Mouse (Mus musculus) right cerebral cortex, adult 18-20 months (tissue): Measurements from ENCODE around the gene Ptpn14.

ENCODE experiments used
- DNase-seq: peaks from one replicate; pipeline ENCODE4 v3.0.0; 2022; ENCODE audit warnings: mixed read lengths

Gene Ptpn14

DNA sequence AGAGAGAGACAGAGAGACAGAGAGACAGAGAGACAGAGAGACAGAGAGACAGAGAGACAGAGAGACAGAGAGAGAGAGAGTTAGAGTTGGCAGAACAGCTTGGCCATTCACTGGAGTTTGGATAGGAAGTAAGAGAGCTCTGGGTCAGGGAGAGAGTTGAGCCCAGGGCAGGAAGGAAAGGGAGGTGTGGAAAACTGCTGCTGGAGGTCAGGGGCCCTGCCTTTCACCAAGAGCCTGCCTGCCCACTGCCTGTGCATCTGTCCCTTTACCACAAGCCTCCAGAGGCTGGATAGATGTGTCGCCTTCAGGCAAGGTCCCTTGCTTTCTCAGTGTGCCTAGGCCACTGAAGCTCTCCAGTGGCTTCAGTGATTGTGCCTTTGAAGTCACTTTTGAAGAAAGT lies 46.7 kb downstream of the Ptpn14 start:
- DNase-seq = no peak

DNA sequence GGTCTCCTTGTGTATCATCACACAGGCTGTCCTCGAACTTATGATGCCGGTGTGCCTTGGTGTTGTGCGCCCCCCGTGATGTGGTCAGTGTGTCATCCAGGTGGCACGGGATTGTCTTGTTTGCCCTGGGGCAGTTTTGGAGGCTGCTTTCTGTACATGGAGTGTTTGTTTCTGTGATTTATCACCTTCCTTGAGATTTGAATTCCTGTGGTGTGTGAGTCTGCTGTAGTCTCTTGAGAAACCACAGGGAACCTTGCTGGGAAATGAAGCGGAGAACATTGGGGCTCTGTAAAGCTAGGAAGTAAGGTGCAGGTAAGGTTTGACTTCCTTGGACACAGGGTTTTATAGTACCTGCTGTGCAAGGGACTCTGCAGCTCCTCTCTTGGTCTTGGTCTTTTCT lies 49.1 kb downstream of the Ptpn14 start:
- DNase-seq = no peak

DNA sequence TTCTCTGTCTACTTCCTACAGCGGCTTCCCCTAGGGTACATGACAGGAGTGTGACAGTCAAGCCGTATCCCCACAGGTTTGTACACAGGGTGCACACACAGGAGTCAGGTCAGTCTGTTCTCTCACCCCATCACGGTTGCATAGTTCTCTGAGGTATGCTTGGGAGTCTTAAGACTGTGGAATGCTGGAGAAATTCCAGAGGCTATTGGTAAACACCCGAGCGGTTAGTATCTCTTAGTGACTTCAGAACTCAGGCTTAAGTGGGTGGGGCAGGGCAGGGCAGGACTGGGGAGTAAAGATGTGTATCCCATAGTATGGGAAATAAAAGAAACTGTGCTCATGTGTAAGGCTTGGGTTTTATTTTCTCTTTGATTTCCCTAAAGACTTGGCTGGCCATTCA lies 50.3 kb downstream of the Ptpn14 start:
- no peak for DNase-seq

- no peak for DNase-seq
Measured at GRCm38 (mm10) chr1:189779226-189779625, 51.2 kb downstream of the Ptpn14 start.

DNA sequence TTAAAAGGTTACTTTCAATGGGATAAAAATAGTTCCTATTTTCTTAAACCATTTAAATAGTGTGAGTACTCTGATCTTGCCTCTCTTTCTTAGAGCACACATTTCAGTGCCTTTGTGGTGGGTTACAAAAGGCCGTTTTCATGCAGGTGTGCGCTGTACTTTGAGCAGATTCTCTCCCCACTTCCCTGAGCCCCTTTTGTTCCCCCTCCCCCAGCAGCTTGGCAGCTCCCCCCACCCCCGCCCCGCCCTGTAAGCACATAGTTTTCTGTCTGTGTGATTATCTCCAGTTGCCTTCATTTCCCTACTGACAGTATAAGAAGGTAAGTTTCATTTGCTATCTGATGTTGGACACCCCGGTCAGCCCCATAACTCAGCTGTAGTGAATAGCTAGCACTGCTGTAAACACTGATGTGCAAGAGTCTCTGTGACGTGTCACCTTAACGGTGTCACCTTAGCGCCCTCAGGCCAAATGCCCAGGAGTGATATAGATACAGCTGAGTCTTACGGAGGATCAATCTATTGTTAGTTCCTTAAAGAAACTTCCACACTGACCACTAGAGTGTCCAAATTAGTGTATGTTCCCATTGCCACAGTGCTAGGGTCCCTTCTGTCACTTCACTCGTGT lies 53.8 kb downstream of the Ptpn14 start:
- no peak for DNase-seq

DNA sequence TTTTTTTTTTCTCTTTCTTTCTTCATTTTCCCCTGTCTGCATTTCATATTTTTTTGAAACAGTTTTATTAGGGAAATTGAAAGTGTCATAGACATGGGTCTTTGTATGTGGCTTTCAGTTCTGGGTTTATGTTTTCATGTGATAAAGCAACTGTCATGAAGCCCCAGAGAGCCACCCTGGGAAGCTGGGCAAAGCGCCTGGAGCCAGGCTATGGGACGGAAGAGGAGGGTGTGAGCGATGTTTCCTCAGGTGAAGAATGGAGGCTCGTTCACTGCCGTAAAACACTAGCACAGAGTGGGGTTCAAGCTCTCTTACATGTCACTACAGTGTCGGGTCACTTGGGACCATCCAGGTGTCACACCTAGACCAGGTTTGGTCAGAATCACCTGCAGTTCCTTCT lies 54.6 kb downstream of the Ptpn14 start:
- no peak for DNase-seq

GRCm38 (mm10) chr1:189784503-189784902 lies 56.4 kb downstream of the Ptpn14 start:
- no peak for DNase-seq

GRCm38 (mm10) chr1:189786707-189787485 lies 58.8 kb downstream of the Ptpn14 start:
- DNase-seq = peak; percentile 64

- no peak for DNase-seq
Measured at GRCm38 (mm10) chr1:189789545-189789944, 61.5 kb downstream of the Ptpn14 start.

DNA sequence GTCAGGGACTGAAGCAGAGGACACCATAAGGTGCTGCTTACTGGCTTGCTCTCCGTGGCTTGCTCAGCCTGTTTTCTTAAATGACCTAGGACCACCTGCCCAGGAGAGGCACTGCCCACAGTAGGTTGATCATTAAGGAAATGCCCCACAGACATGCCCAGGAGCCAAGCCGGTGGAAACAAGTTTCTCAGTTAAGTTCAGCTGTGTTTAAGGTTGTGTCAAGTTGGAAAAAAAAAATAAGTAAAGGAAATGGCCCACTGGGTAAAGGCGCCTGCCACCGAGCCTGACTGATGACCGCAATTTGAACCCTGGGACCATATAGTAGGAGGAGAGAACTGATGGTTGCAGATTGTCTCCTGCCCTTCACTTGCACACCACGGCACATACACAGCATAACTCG lies 62.6 kb downstream of the Ptpn14 start:
- no peak for DNase-seq

DNA sequence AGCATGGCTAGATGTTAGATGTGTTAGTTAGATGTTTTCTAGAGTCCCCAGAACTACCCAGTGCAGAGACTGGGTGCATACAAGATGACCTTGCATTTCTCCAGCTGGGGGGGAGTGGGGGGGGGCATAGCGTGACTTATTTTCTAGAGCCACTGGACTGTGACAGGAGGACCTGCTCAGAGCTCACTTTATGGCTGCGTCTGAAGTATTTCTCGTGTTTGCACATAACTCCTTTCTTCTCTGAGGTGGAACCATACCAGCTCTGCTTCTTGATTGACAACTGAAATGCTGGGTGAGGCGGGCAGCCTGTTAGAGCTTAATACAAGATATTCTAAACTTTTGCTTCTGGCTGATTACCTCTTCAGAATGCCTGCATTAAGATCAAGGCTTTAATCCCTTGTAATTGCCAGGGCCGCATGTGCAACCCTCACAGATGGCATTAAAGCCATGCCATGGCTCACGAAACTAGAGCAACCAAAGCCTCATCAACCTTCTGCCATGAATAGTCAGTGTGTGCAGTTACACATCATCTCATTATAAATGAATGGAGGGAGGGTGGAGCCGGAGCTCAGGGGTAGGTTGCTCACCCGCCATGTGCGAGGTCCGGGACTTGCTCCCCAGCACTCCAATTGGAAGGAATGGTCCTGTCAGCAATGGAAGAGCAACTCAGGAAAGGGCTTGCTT lies 63.6 kb downstream of the Ptpn14 start:
- no peak for DNase-seq

DNA sequence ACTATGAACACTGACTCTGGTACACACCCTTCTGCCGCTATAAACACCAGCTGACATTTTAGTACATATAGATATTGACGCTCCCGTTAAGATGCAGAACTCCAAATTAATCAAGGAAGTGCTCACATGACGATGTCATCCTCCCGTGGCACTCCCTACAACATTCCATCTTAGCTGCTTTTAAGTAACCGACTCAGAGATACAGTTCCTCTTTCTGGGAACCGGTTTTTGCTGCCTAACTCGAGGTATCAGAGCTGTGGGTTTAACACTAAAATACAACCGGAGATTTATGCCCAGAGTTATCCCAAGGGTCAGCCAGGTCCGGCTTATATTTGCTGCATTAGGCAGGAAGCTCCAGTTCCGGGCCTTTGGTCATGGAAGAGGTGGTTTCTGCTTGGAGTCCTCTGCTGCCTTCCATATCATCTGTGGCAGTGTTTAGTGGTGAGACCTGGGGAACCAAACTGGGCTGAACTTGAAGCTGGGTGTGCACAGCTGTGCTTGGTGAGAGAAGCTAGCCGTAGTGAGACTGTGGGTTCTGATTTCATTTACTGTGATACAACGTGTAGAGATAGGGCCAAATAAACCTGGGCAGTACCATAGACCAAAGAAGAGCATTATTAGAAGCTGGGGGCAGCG lies 64.6 kb downstream of the Ptpn14 start:
- DNase-seq = no peak

DNA sequence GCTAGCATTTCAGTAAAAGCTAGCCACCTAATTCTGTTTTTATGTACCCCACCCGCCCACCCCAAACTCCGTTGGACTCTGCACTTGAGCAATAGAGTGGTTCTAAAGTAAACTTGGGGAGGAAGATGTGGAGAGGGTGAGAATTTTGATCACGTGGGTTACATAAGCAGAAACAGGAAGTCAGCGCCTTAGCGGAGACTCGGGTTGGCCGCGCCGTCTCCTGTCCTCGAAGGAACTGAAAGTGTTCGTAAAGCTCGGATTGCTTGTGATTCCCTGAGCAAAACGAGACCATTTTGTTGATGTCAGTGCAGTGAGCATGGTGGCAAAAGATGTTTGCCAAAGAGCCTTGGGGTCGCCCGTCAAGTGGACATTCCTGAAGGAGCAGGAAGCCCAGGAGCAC lies 70.9 kb downstream of the Ptpn14 start:
- no peak for DNase-seq

GRCm38 (mm10) chr1:189800211-189800961 lies 72.3 kb downstream of the Ptpn14 start:
- peak; percentile 72 for DNase-seq

DNA sequence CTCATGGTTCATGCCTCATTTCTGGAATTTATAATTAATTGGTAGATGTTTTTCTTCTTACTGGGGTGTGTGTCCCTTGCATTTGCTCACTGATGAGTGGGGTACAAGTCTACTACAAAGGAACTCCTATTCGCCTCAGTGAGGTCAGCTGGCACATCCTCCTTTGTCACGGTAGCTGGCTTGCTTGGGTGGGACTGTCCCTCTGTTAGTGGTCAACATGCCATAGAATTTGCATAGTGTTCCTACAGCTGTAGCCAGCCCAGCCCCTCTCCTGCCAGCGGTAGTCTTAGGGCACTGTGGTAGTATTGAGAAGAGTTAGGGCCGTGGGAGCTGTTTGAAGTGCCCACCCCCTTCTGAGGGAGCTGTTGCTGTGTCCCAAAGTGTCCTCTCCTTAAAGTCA lies 73.2 kb downstream of the Ptpn14 start:
- no peak for DNase-seq

DNA sequence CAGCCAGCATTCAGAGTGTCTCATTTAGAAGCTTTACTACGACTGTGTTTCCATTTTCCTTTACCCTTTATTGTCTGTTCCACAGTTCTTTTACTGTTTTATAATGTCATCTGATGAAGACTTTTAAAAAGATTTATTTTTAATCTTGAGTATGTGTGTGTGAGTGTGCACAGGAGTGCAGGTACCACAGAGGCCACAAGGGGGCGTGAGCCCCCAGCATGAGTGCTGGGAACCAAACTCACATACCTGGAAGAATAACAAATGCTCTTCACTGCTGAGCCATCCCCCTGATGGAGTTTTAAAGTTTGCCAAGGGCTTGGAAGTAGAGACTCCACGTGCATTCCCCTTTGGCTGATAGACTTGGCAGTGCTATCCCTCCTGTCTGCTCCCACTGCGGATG lies 74.5 kb downstream of the Ptpn14 start:
- DNase-seq = no peak

DNA sequence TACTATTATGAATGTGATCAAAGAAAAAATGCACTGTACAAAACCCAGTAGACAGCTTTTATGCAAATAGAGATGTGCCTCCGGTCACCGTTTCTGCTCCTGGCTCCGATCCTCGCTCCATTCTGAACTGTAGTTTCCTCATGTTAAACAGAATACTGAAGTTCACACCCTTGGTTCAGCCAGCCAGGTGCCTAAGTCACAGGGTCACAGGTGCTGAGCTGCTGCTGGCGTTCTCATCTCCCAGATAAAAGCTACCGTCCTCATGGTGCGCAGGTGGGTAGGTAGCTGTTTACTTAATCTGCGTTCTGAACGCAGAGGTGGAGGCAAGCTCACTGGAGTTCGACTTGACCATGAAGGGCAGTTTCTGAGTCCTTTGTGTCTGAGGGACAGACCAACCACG lies 75.7 kb downstream of the Ptpn14 start:
- no peak for DNase-seq

GRCm38 (mm10) chr1:189806533-189807297 lies 78.6 kb downstream of the Ptpn14 start:
- DNase-seq = peak; percentile 19

DNA sequence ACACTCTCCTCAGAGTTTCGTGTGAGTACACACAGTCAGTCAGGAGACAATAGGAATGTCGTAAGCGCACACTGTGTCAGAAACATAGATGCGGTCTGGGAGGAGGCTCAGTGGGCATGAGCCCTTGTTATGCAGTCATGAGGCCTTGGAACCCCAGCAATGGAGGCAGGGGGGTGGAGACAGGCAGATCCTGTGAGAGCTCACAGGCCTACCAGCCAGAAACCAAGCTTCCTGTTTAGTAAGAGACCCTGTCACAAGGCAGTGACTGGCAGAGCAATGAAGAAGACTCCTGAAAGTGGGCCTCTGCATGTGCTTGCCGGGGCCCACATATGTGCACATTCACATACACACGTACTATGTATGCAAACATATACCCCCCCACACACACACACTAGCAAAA lies 79.9 kb downstream of the Ptpn14 start:
- DNase-seq = no peak

DNA sequence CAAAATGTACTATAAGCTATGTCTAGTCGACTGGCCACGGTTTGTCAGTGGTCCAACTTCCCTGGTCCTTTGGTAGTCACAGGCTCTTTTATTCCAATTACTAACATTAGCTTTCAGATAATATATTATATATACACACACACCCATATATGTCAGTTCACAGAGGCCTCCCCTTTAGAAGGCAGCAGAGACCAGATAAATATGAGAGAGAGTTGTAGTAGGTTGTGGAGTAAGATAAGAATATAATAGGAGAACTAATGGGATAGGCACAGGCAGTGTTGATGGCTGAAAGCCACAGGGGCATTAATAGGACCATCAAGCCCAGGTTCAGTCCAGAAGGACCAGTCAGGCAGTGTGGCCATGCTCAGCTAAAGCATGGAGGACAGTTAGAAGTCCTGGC lies 80.4 kb downstream of the Ptpn14 start:
- no peak for DNase-seq

DNA sequence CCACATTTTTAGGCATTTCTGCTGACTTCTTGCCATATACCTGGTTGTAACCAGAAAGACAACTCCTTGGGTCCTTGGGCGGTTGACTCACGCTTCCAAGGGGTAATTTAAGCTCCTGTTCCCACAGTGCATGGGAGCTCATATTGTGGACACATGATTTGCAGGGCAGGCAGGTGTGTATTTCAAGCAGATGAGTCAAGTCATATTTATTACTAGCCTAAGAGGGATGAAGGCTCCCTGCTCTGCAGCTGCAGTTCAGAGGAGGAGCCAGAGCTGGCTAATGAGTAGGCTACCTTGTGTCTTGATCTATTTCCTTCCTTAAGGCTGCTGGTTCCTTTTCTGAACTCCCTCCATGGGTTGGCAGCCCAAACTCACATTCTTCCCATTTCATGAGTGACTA lies 83.7 kb downstream of the Ptpn14 start:
- no peak for DNase-seq

GRCm38 (mm10) chr1:189814385-189814784 lies 86.3 kb downstream of the Ptpn14 start:
- no peak for DNase-seq
